In the genomic region with DNA sequence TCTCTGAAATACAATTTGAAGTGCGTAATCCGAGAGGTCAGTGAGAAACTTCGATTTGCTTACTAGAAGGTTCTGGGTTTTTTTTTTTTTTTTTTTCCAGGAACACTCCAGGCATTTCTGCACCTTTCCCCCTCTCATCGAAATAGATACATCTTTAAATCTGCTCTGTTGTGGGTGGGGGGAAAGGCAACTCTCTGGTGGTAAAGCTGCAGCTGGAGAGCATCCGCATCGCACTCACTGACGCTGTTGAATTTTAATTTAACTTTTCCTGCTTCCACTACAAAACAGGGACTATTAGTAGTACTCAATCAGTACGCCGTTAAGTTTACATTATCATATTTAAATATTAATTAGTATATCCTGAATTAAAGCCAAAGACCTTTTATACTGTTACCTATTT, we compare ENCODE assay signal across 8 mouse cellular contexts. TPM values are rescaled to one million over a fixed set of nuclear protein-coding genes. Genes with fewer than 3 reads are reported as not detected.
DNase-seq lines count a peak whose midpoint lies in the region; ATAC-seq and TF ChIP-seq lines count a peak whose summit lies in the region.

No protein-coding gene starts in this region.

- H3K36me3 ChIP-seq in kidney, embryonic 16.5 days (ENCODE audit: insufficient read depth, low read length) = no peaks in the 10 kb centered on the region
- H3K36me3 ChIP-seq in hindbrain, embryonic 13.5 days = no peaks in the 10 kb centered on the region
- peaks cover 2% of the 10 kb centered on the region; the same call in 1 of the 2 replicates for H3K36me3 ChIP-seq in midbrain, embryonic 13.5 days

- peak overlapping the region; percentile 68; the same call in 1 of the 2 replicates for H3K27ac ChIP-seq in kidney, embryonic 16.5 days (ENCODE audit: low read length)
- no peak overlapping the region for H3K27ac ChIP-seq in cortical plate, adult 2 months (ENCODE audit: insufficient read depth, low read length)
- no peak overlapping the region for H3K27ac ChIP-seq in hindbrain, embryonic 13.5 days
- no peak overlapping the region for H3K27ac ChIP-seq in midbrain, embryonic 13.5 days

- 3% methylated on average over 9 of the region's 9 CpGs for WGBS in kidney, embryonic 16.5 days
- 2% methylated on average over 9 of the region's 9 CpGs for WGBS in hindbrain, embryonic 13.5 days
- WGBS in midbrain, embryonic 13.5 days = 2% methylated on average over 9 of the region's 9 CpGs

- H3K9me3 ChIP-seq in kidney, embryonic 16.5 days (ENCODE audit: low read length) = no peaks in the 10 kb centered on the region
- H3K9me3 ChIP-seq in hindbrain, embryonic 13.5 days = no peaks in the 10 kb centered on the region
- no peaks in the 10 kb centered on the region for H3K9me3 ChIP-seq in midbrain, embryonic 13.5 days

- H3K4me3 ChIP-seq in kidney, embryonic 16.5 days (ENCODE audit: low read length) = peak overlapping the region; percentile 84
- H3K4me3 ChIP-seq in cortical plate, adult 2 months (ENCODE audit: insufficient read depth, low read length) = peak overlapping the region; percentile 53
- peak overlapping the region; percentile 61 for H3K4me3 ChIP-seq in hindbrain, embryonic 13.5 days
- H3K4me3 ChIP-seq in midbrain, embryonic 13.5 days (replicated peaks) = peak overlapping the region; percentile 70

- TF ChIP-seq POLR2A in cortical plate, adult 2 months (IDR thresholded peaks at IDR 0.05; ENCODE audit: extremely low read depth, insufficient read depth, low read length) = no peak

- H3K9ac ChIP-seq in kidney, embryonic 16.5 days (replicated peaks; ENCODE audit: low read length) = peak overlapping the region; percentile 79
- H3K9ac ChIP-seq in hindbrain, embryonic 13.5 days = peak overlapping the region; percentile 68
- peak overlapping the region; percentile 69 for H3K9ac ChIP-seq in midbrain, embryonic 13.5 days (replicated peaks)

- peaks cover 9% of the 10 kb centered on the region for H3K4me1 ChIP-seq in kidney, embryonic 16.5 days (ENCODE audit: insufficient read depth, low read length)
- H3K4me1 ChIP-seq in cortical plate, adult 2 months (ENCODE audit: control insufficient read depth, insufficient read depth, low read length) = no peaks in the 10 kb centered on the region
- H3K4me1 ChIP-seq in hindbrain, embryonic 13.5 days (replicated peaks) = peaks cover 12% of the 10 kb centered on the region
- peaks cover 14% of the 10 kb centered on the region for H3K4me1 ChIP-seq in midbrain, embryonic 13.5 days (replicated peaks)

- H3K27me3 ChIP-seq in kidney, embryonic 16.5 days (ENCODE audit: insufficient read depth, low read length) = no peaks in the 10 kb centered on the region
- H3K27me3 ChIP-seq in hindbrain, embryonic 13.5 days = no peaks in the 10 kb centered on the region
- H3K27me3 ChIP-seq in midbrain, embryonic 13.5 days = no peaks in the 10 kb centered on the region

- no peak for DNase-seq in kidney, postnatal 25 days
- DNase-seq in adrenal gland, postnatal 4 days (ENCODE audit: low spot score in 2 of 2) = no peak
- DNase-seq in frontal cortex, postnatal 14 days (ENCODE audit: low spot score in 2 of 2) = no peak
- no peak for DNase-seq in retina, postnatal 1 day

- TF ChIP-seq CTCF in cortical plate, adult 2 months (IDR thresholded peaks at IDR 0.05; ENCODE audit: extremely low read depth, insufficient read depth, low read length) = no peak

- peak; percentile 7; the same call in 1 of the 2 replicates for ATAC-seq in kidney, embryonic 16.5 days (ENCODE audit: low FRiP score, low TSS enrichment)
- ATAC-seq in hindbrain, embryonic 13.5 days (ENCODE audit: low FRiP score) = peak; percentile 52; the same call in 1 of the 2 replicates
- peak; percentile 10 for ATAC-seq in midbrain, embryonic 13.5 days

- H3K4me2 ChIP-seq in kidney, embryonic 16.5 days (replicated peaks; ENCODE audit: low read depth, low read length) = peak overlapping the region; percentile 86
- peak overlapping the region; percentile 92 for H3K4me2 ChIP-seq in hindbrain, embryonic 13.5 days
- peak overlapping the region; percentile 83 for H3K4me2 ChIP-seq in midbrain, embryonic 13.5 days (replicated peaks)

RNA-seq across cellular contexts. Expression of gene Mns1, which starts 0.9 kb away (rescaled TPM):
- polyA plus RNA-seq in kidney, embryonic 16.5 days (2015; fragmentation: Nextera tagmentation; extraction: Ambion mirVana) = 25.3 and 31.3 TPM in 2 replicates
- 1.5 and 2.4 TPM in 2 replicates for polyA plus RNA-seq in cortical plate, adult 2 months (2012; rRNA removed)
- polyA plus RNA-seq in hindbrain, embryonic 13.5 days (2015; fragmentation: Nextera tagmentation; extraction: Ambion mirVana) = 10.3 and 12.1 TPM in 2 replicates
- 16.1 and 19.9 TPM in 2 replicates for polyA plus RNA-seq in midbrain, embryonic 13.5 days (2015; fragmentation: Nextera tagmentation; extraction: Ambion mirVana)
- total RNA-seq in adrenal gland, postnatal 4 days (2021) = 1 to 10 TPM; 4.7 to 5.0 TPM

RNA-seq across cellular contexts. Expression of gene Tex9, which starts 53.3 kb away (rescaled TPM):
- 28.2 and 38.3 TPM in 2 replicates for polyA plus RNA-seq in kidney, embryonic 16.5 days (2015; fragmentation: Nextera tagmentation; extraction: Ambion mirVana)
- polyA plus RNA-seq in cortical plate, adult 2 months (2012; rRNA removed) = 14.1 and 15.1 TPM in 2 replicates
- 38.9 and 43.2 TPM in 2 replicates for polyA plus RNA-seq in hindbrain, embryonic 13.5 days (2015; fragmentation: Nextera tagmentation; extraction: Ambion mirVana)
- polyA plus RNA-seq in midbrain, embryonic 13.5 days (2015; fragmentation: Nextera tagmentation; extraction: Ambion mirVana) = 50.7 and 53.0 TPM in 2 replicates
- total RNA-seq in adrenal gland, postnatal 4 days (2021) = 10 to 100 TPM; 18.2 to 18.5 TPM
